Mouse (Mus musculus): ENCODE data around the gene Lama1.

Gene Lama1

DNA sequence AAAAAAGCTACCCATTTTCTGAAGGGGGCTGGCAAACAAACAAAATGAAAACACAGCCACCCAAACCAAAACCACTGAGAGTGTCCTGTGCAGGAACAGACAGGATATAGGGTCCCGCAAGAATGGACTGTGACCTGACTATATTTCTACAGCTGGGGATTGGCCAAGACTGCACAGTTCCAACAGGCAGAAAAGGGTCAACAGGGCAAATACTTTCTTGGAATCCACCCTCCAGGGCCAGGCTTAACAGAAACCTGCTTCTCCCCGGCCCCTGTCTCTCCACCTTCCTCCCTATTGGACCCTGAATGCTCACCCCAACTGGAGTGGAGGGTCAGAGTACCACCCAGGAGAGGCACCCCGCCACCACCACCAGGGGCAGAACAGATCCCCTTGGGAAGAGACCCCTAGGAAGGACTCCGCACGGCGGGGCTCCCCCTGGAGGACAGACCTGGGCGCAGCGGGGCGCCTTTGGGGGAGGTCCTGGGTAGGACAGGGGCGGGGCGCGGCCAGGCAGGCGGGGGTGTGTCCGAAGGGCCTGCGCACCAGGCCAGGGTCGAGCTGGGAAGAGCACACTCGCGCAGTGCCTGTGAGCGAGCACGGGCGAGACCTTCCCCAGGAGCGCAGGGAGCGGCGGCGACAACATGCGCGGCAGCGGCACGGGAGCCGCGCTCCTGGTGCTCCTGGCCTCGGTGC lies at the start of gene Lama1:
TSS of gene Lama1 (plus strand) at position 566 of the 693 bp plus-strand sequence.
- peak; percentile 97 for DNase-seq (ENCODE audit: extremely low spot score)

GRCm38 (mm10) chr17:67651506-67651905 lies 45.6 kb upstream of the Lama1 start:
- peak; percentile 67 for DNase-seq (ENCODE audit: extremely low spot score)

GRCm38 (mm10) chr17:67664299-67664698 lies 32.8 kb upstream of the Lama1 start:
- DNase-seq (ENCODE audit: extremely low spot score), result no peak

- no peak for DNase-seq (ENCODE audit: extremely low spot score)
Measured at GRCm38 (mm10) chr17:67666981-67667380, 30.1 kb upstream of the Lama1 start.

GRCm38 (mm10) chr17:67667981-67668380 lies 29.1 kb upstream of the Lama1 start:
- peak; percentile 71 for DNase-seq (ENCODE audit: extremely low spot score)

- DNase-seq (ENCODE audit: extremely low spot score), result no peak
Measured at GRCm38 (mm10) chr17:67678576-67678975, 18.5 kb upstream of the Lama1 start.

DNA sequence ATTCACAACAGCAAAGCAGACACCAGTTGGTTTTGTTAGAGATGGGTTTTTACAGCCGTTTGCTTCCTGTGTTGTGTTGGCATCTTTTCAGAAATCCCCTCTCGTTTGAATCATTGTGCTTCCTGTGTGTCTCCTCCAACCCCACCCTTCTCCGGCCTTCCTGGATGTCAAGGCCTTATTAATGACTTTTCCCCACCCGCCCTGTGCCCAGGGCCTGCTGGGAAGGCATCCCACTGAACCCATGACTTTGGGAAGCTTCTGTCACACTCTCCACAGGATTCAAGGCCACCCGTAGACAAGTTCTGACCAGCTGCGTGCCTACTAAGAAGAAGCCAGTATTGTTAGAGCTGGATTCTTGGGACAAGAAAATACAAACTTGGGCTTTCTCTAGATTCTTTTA lies 16.0 kb upstream of the Lama1 start:
- DNase-seq (ENCODE audit: extremely low spot score), result no peak

GRCm38 (mm10) chr17:67685022-67685743 lies 11.9 kb upstream of the Lama1 start:
- no peak for DNase-seq (ENCODE audit: extremely low spot score)

- no peak for DNase-seq (ENCODE audit: extremely low spot score)
Measured at GRCm38 (mm10) chr17:67687505-67687904, 9.6 kb upstream of the Lama1 start.

DNA sequence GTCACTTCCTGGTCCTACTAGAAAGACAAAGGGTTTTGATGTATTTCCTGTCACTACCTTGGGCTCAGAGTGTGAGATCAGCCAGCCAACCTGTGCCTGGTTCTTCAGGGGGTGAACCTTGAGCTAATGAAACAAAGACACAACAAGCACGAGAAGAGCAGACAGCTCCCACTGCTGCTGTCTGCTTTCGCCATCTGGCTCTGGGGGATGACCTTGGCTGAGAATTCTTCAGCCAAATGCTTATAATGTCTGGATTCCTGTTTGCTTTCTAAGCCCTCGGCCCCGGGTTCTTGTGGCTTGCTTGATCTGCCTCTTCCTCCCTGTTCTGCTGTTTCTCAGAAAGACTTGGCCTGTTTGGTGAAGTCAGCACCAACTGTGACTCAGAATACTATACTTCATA lies 6.4 kb upstream of the Lama1 start:
- DNase-seq (ENCODE audit: extremely low spot score), result no peak

- no peak for DNase-seq (ENCODE audit: extremely low spot score)
Measured at GRCm38 (mm10) chr17:67692651-67693050, 4.4 kb upstream of the Lama1 start.

GRCm38 (mm10) chr17:67693861-67694260 lies 3.2 kb upstream of the Lama1 start:
- no peak for DNase-seq (ENCODE audit: extremely low spot score)

GRCm38 (mm10) chr17:67697461-67697891 lies 417 bp downstream of the Lama1 start:
- peak; percentile 71 for DNase-seq (ENCODE audit: extremely low spot score)

DNA sequence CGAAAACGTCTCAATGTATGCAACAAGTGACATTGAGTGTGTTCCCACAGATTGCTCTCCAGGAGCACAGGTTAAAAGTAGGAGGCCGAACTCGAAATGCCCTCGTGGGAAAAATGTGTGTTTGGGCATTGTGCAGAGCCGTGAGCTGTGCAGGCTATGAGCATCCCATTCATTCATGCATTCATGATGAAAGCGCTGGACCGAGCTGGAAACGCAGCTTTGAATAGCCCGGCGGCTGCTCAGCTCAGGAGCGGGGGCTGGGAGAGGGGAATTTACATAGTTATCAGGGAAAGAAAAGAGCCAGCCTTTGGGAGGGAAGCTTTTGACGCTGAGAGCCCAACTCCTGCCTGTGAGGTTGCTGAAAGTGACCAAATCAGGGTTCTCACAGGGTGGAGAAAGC lies 1.2 kb downstream of the Lama1 start:
- DNase-seq (ENCODE audit: extremely low spot score), result peak; percentile 74

DNA sequence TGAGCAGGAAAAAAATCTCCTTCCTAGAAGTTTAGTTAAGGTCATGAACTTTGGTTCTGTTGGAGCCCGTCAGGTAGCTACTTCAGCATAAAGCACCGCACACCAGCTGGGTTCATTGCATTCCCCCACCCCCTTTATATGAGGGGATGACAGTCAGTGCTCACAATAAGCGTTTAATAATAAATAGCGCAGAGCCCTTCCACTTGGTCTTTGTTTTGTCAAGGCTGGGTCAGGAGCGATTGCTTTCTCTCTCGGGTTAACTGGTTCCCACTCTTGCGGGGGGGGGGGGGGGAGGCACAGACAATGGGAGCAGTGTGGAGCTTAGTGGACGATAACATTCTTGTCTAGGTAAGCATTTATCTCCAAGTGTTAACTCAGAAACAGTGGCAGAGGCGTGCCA lies 4.7 kb downstream of the Lama1 start:
- DNase-seq (ENCODE audit: extremely low spot score), result no peak

DNA sequence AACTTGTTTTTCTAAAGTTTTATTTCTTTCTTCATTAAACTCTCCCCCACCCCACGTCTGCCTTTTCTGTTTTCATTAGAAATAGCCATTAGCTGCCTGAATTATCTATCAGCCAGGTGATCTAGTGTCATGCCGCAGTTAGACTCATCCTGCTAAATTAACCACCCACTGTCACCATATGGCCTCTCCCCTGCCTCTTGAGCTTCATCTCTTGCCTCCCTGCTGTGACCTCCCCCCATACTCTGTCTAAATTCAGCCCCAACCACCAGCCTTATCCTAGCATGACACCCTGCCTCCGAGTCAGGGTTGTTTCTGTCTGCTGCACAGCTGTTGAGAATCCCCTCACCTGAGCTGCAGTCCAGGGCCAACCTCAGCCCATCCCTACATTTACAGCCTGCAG lies 5.9 kb downstream of the Lama1 start:
- no peak for DNase-seq (ENCODE audit: extremely low spot score)

- no peak for DNase-seq (ENCODE audit: extremely low spot score)
Measured at GRCm38 (mm10) chr17:67705035-67705769, 8.1 kb downstream of the Lama1 start.

- no peak for DNase-seq (ENCODE audit: extremely low spot score)
Measured at GRCm38 (mm10) chr17:67706372-67706771, 9.3 kb downstream of the Lama1 start.

- no peak for DNase-seq (ENCODE audit: extremely low spot score)
Measured at GRCm38 (mm10) chr17:67707793-67708364, 10.8 kb downstream of the Lama1 start.

GRCm38 (mm10) chr17:67710377-67710781 lies 13.3 kb downstream of the Lama1 start:
- no peak for DNase-seq (ENCODE audit: extremely low spot score)

GRCm38 (mm10) chr17:67711361-67711760 lies 14.3 kb downstream of the Lama1 start:
- DNase-seq (ENCODE audit: extremely low spot score), result no peak

DNA sequence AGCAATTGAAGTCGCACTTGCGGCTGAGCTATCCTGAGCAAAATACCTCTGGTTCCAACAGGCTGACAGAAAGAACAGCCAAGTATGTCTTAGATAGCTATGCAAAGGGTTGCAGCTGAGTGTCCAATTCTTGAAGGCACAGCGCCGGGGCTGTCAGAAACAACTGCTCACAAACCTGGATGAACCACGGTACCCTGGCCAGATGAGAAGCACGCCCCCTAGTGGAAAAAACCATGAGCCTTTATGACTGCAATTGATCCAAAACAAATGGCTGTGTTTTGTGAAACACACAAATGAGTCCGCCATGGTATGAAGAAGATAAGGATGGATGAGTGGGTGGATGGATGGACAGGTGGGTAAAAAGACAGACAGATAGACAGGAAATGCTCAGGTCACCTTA lies 15.9 kb downstream of the Lama1 start:
- DNase-seq (ENCODE audit: extremely low spot score), result no peak

Measured in embryo, embryonic 9.5 days (tissue).